Mouse (Mus musculus) erythroblast, embryonic 14.5 days (primary cell): ENCODE results near the gene Pkd1l2.

Source experiments
- GATA1 ChIP-seq: IDR thresholded peaks from 2 replicates; pipeline ENCODE4 v1.6.1; 2012; ENCODE audit warnings: low read length, inconsistent platforms, mixed read lengths
- TAL1 ChIP-seq: IDR thresholded peaks from 3 replicates; pipeline ENCODE4 v1.6.1; 2012; ENCODE audit warnings: low read length, inconsistent platforms, mixed read lengths

DNA sequence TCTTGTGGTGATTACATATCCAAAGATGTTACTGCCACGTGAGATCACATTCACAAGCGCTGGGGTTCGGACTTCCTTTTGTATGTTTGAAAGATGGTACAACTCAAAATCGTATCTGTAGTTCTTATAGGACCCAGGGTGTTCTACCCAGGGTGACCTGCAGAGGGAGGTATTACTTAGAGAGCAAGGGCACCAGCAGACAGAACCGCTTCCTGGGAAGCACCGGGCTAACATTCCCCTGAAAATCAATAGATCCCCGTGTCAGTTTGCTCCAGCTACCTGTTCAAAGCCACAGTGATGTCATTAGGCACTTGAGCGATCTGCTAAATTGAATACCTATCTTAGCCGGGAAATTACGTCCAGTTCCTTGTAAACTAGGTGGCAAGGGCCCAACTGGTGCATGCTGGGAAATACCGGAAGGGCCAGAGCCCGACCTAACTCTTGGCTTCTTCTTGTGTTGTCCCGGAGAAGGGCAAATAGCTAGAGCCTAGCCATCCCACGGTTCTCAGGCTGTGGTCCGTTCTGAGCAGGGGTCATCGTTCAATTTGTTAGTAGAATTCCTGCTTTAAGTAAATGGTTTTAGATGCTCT, 27.6 kb upstream of the Pkd1l2 start:
- TF ChIP-seq TAL1 (no peak), GATA1 (no peak)
